ENCODE assay signal across 8 mouse cellular contexts in the genomic region with DNA sequence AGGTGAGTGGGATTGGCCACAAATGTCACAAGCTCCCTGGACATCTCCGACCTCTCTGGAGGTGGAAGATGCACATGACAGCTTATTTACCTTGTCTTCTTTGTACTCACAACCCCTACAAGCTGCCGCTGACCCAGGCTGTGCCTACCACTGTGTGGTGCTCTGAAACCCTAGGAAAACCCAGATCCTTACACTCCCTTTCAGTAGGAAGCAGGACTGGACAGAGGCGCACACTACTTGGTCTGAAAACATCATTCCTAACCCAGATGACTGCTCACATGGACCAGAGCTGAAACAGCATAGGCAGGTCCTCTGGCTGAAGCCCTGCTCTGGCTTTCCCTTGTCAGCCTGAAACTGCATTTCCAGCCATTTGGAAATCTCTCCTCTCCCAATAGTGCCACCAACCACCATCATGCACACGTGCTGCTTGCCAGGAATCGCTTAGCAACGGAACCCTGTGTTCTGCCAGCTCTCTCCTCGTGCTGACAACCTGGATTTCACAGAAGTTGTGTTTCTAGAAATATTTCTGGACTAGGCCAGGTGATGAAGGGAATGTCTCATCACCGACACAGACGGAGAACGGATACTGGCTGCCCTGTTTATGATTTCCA.
DNase-seq lines count a peak whose midpoint lies in the region; ATAC-seq and TF ChIP-seq lines count a peak whose summit lies in the region.

No protein-coding gene starts in this region.

- H3K36me3 ChIP-seq in limb, embryonic 12.5 days: no peaks in the 10 kb centered on the region
- no peaks in the 10 kb centered on the region for H3K36me3 ChIP-seq in limb, embryonic 10.5 days
- H3K36me3 ChIP-seq in lung, postnatal 0 days (ENCODE audit: insufficient read depth, low read length): no peaks in the 10 kb centered on the region

- no peak overlapping the region; the same call in 1 of the 2 replicates for H3K27ac ChIP-seq in limb, embryonic 12.5 days
- H3K27ac ChIP-seq in limb, embryonic 10.5 days: no peak overlapping the region
- H3K27ac ChIP-seq in lung, postnatal 0 days (ENCODE audit: low read length): no peak overlapping the region

- DNase-seq in adrenal gland, adult 2 months: peak; percentile 15
- DNase-seq in adrenal gland, postnatal 4 days (ENCODE audit: low spot score in 2 of 2): no peak
- DNase-seq in limb, embryonic 10.5 days (ENCODE audit: low spot score): no peak
- peak; percentile 31 to 72 for DNase-seq in left cerebral cortex, adult 9 months (ENCODE audit: low spot score in 2 of 2)
- peak; percentile 81 for DNase-seq in telencephalon, adult 2 months (ENCODE audit: low read depth, low spot score)
- DNase-seq in lung, postnatal 0 days (ENCODE audit: low spot score): no peak

- WGBS in limb, embryonic 12.5 days: 70% methylated on average over 10 of the region's 10 CpGs
- WGBS in limb, embryonic 10.5 days: 81% methylated on average over 10 of the region's 10 CpGs
- 66% methylated on average over 10 of the region's 10 CpGs for WGBS in lung, postnatal 0 days

- H3K4me2 ChIP-seq in limb, embryonic 12.5 days: no peak overlapping the region
- no peak overlapping the region for H3K4me2 ChIP-seq in lung, postnatal 0 days (replicated peaks; ENCODE audit: low read depth, low read length)

- no peak overlapping the region for H3K9ac ChIP-seq in limb, embryonic 12.5 days (replicated peaks)
- no peak overlapping the region for H3K9ac ChIP-seq in lung, postnatal 0 days (replicated peaks; ENCODE audit: low read depth)

- H3K4me3 ChIP-seq in limb, embryonic 12.5 days (replicated peaks): no peak overlapping the region
- no peak overlapping the region for H3K4me3 ChIP-seq in limb, embryonic 10.5 days
- no peak overlapping the region for H3K4me3 ChIP-seq in lung, postnatal 0 days (ENCODE audit: low read depth, low read length)

- 0 out of 2 replicates have a peak, but pooled peaks have one; percentile 33 for ATAC-seq in limb, embryonic 12.5 days (ENCODE audit: insufficient number of reproducible peaks, insufficient read depth, low FRiP score, low TSS enrichment, low read depth)
- no peak for ATAC-seq in lung, postnatal 0 days
- no peak for ATAC-seq in megakaryocyte, adult 5-6 weeks (ENCODE audit: poor library complexity, severe bottlenecking)

- peaks cover 16% of the 10 kb centered on the region for H3K4me1 ChIP-seq in limb, embryonic 12.5 days (replicated peaks)
- H3K4me1 ChIP-seq in limb, embryonic 10.5 days: peaks cover 18% of the 10 kb centered on the region; the same call in 1 of the 2 replicates
- no peaks in the 10 kb centered on the region for H3K4me1 ChIP-seq in lung, postnatal 0 days (ENCODE audit: insufficient read depth, low read depth, low read length)

- no peak for TF ChIP-seq EP300 in lung, postnatal 0 days (IDR thresholded peaks at IDR 0.05)

- TF ChIP-seq CTCF in lung, postnatal 0 days (IDR thresholded peaks at IDR 0.05): no peak

- H3K27me3 ChIP-seq in limb, embryonic 12.5 days: no peaks in the 10 kb centered on the region
- 0 out of 2 replicates have a peak, but pooled peaks cover 1% of the 10 kb centered on the region for H3K27me3 ChIP-seq in limb, embryonic 10.5 days (ENCODE audit: low read depth, poor library complexity, severe bottlenecking)
- H3K27me3 ChIP-seq in lung, postnatal 0 days (replicated peaks; ENCODE audit: insufficient read depth, low read length): no peaks in the 10 kb centered on the region

- H3K9me3 ChIP-seq in limb, embryonic 12.5 days: no peaks in the 10 kb centered on the region
- H3K9me3 ChIP-seq in limb, embryonic 10.5 days (replicated peaks): no peaks in the 10 kb centered on the region
- H3K9me3 ChIP-seq in lung, postnatal 0 days (ENCODE audit: low read length): no peaks in the 10 kb centered on the region

Comparison
In these comparisons a context has a peak if more than half of its experiments do, and no peak if none do; other contexts are left out.
1. DNase-seq: peak in adrenal gland, adult 2 months (single experiment), left cerebral cortex, adult 9 months (2 of 2) and telencephalon, adult 2 months (single experiment); none in adrenal gland, postnatal 4 days (0 of 2), limb, embryonic 10.5 days (single experiment) and lung, postnatal 0 days (single experiment).